Mouse (Mus musculus) activated CD4-positive, CD25-positive, alpha-beta regulatory T cell, adult 4 months (primary cell): ENCODE measurements around the gene Ttc29. TPM values are rescaled to one million over a fixed set of nuclear protein-coding genes. Genes with fewer than 3 reads are reported as not detected.

Experiments
- ATAC-seq: one replicate; pipeline ENCODE4 v1.8.0; 2017
- polyA plus RNA-seq, 2 experiments: library from polyadenylated mRNA; unstranded; fragments of 100-300 nt; shearing (Covaris generic); gene quantifications; one replicate each; pipeline ENCODE4 v1.2.1; 2017

Ttc29 gene
- polyA plus RNA-seq, 2 experiments from 2014 or later: not detected

DNA sequence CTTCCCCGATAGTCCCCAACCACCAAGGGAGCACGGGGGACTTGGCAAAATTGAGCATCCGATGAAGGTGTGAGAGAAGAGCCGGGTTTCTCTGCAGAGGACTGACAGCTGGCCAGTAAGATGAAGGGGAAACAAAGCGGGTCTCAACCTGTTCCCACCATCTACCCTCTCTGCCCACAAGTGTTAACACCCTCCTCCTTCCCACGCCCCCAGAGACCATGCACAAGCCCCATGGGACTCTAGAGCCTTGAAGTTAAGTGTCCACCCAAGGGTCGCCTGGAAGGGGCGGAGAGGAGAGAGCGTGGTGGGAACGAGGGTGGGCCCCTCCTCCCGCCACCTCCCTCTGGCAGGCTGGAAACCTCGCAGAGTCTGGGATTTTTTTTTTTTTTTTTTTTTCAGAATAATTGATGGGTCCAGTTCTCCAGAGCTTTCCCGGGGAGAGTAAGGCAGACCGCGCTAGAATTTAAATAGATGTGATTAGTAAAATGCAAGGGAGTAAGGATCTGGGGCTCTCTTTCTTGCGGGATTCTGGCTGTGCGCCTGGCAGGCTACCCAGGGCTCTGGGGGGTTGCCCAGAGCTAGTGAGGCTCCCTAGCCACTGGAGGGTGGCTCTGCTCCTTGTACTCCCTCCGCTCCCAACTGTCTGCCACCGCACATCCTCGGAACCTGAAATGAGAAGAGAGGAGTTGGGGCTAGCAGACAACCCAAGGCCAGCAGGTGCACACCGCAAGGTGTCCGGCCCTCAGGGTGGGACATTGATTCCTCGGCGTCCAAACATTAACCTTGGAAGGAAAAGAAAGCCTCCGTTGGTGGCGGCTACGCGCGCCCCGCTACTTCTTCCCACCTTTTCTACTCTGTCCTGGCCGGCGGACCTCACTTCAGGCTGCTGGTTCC is 214.0 kb downstream of the Ttc29 start:
- no peak for ATAC-seq

DNA sequence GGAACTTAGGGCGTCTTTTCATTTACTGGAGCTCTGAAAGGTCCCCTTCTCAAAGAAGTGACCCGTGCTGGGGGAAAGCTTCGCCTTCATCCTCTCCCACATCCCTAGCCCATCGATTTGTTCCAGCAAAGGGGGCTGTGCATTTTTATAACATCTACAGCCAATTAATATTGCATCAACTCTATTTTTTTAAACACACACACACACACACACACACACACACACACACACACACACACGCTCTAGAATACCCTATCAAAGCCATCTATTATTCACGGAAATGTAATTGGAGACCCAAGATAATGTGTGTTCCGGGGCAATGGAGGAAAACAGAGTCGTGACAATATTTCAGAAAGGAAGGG is 214.7 kb downstream of the Ttc29 start:
- no peak for ATAC-seq

DNA sequence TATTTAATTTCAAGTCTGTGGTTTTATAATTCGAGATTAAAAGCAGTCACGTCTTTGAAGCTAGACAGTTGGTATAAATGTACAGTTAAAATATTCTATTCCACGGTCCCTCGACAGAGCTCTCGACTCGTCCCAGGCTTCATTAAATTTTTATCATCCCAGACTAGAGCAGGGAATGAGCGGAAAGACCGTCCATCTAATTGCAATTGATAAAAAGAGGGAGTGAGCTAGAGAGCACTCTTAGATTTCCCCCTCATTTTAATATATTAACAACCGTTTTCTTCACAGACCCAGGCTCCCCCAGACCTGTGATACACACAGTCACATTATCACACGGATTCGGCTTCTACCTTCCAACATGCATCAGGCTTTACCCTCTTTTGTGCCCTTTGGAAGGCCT is 215.1 kb downstream of the Ttc29 start:
- no peak for ATAC-seq

DNA sequence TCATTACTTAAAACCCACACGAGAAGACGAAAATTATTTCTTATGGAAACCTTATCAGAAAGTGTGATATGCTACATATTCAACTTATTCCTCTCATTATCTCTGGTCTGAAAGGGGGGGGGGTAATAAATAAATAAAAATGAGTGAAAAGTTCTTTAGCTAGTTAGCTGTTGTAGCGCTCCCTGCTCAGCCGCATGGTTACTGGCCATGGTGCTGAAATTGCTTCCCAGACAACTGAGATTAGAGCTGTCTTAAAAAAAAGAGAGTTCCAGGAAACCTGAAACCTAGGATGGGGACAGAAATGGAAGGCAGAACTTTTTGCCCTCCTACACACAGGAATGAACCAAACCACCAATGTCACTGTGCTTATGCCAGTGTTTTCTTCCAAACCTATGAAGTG is 218.3 kb downstream of the Ttc29 start:
- no peak for ATAC-seq

DNA sequence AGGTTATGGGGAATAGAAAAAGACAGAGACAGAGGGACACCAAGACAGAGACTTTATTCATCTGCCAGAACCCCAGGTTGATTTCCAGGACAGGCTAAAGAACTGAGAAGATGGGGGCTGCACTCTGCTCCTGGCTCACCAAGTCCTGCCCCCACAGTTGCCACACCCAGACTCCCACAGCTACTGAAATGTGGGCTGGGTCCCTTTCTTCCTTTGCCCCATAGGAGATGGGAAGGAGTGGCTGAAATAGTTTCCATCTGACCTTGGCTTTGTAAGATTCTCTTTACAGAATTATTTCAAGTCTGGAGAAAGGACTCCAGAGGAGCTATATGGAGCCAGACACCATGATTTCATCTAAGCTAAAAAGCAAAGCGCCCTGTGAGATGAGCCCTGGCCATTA is 219.4 kb downstream of the Ttc29 start:
- ATAC-seq: no peak

DNA sequence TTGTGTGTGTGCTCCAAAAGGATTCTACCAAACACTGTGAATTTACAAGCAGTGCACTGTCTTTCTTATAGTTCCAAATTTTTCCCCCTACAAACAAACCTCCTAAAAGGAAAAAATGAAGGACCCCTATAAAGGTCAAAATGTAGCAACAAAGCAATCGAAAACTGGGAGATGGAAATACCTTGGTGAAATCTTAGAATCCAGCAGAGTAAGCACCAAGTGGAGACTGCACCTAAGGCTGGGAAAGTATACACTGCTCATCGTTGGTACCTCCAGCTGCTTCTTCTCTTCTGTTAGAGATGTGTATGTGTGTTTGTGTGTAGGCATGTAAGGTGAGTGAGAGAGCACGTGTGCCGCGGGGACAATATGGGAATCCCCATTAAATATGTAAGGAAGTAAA is 220.2 kb downstream of the Ttc29 start:
- no peak for ATAC-seq

DNA sequence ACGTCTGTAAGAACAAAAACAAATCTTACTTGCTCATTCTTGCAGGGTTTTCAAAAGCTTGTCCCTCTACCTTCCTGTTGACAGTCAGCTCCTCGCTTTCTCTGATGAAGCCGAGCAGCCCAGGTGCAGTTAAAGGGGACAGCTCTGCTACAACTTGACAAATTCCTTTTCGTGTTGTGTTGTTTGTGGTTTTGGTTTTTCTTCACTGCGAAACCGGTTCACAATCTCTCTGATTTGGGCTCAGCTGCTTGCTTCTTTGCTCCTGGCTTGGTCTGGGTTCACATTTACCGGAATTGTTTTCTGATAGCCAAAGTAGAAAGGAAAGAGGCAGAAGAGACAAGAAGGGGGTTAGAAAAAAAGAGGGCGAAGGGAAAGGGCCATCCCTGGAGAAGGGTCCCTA is 221.2 kb downstream of the Ttc29 start:
- no peak for ATAC-seq

DNA sequence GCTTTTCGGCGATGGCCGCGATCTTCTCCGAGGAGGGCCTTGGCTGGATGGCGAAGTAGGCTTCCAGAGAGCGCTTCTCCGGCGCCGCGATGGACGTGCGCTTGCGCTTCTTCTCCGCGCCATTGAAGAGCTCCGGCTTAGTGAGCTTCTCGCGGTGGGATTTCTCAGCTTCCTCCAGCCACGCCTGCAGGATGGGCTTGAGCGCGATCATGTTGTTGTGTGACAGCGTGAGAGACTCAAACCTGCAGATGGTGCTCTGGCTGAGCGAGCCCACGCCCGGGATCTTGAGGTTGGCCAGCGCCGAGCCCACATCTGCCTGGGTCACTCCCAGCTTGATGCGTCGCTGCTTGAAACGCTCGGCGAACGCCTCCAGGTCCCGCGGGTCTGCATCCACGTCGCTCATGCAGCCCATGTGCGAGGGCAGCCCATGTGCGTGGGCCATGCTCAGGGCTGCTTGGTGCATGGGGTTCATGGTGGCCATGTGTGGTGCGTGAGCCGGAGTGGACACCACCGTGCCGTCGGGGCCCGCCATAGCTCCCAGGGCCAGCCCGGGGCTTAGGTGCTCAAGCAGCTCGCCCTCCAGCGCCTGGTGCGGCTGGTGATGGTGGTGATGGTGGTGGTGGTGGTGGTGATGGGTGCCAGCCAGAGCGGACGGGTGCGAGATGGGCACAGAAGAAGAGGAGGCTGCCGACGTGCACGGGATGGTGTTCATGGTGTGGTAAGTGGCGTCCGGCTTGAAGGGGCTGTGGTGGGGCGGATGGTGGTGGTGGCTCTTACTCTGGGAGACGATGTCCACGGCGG is 221.9 kb downstream of the Ttc29 start:
- no peak for ATAC-seq

DNA sequence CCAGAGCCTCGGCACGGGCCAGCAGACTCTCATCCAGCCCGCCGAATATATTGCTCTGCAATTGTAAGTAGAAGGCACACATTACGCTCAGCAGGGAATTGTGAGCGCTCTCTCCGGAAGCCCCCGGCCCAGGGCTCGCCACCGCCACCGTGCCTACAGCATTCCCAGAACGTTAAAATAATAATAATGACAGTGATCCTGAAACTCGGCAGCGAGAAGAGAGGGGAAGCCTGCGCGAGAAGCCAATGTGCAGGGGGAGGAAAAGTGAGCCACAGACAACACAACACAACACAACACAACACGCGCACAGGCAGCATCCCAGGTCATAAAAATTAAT is 222.5 kb downstream of the Ttc29 start:
- no peak for ATAC-seq

DNA sequence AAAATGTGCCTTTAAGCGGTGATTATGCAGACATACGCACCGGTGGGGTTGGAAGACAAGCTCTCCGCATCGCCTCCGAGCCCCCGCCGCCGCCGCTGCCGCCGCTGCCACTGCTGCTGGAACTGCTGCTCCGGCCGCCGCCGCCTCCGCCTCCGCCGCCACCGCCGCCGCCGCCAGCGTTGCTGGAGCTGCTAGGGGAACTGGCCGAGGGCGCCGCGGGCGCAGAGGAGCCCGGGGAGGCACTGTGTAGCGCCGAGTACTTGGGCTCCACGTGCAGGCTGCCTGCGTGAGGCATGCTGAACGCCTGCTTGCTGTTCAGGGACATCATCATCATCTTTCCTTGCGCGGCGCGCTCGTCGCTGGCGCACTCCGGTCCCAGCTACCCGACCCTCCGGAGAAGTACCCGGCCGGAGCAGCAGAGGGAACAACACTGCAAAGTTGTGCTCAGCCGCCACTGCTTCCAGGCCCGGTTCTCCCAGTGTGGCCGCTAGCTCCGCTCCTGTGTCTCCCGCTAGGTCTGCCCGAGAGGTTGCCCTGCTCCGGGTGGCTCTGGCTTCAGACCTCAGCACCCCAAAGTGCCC is 223.1 kb downstream of the Ttc29 start, which contains the start of gene Pou4f2:
Pou4f2 (minus strand) TSS at position 575 of the 581 bp plus-strand sequence.
- ATAC-seq: no peak

DNA sequence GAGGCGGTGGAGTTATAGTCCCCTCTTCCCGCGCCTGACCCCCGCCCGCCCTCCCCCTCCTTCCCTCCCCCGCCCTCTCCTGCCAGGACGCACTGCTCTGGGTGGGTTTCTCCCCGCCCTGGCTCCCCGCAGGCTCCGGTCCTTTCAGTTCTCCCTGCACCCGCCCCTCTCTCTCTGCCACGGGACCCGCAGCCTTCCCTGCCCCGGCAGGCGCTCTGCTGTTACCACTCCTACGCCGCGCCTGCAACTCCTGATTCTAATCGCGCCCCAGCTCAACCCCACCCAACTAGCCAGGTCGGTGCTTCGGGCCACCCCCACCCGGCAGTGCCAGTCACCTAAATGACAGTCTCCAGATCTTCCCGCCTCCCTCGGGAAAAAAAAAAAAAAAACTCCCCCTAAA is 223.6 kb downstream of the Ttc29 start:
- ATAC-seq: no peak

DNA sequence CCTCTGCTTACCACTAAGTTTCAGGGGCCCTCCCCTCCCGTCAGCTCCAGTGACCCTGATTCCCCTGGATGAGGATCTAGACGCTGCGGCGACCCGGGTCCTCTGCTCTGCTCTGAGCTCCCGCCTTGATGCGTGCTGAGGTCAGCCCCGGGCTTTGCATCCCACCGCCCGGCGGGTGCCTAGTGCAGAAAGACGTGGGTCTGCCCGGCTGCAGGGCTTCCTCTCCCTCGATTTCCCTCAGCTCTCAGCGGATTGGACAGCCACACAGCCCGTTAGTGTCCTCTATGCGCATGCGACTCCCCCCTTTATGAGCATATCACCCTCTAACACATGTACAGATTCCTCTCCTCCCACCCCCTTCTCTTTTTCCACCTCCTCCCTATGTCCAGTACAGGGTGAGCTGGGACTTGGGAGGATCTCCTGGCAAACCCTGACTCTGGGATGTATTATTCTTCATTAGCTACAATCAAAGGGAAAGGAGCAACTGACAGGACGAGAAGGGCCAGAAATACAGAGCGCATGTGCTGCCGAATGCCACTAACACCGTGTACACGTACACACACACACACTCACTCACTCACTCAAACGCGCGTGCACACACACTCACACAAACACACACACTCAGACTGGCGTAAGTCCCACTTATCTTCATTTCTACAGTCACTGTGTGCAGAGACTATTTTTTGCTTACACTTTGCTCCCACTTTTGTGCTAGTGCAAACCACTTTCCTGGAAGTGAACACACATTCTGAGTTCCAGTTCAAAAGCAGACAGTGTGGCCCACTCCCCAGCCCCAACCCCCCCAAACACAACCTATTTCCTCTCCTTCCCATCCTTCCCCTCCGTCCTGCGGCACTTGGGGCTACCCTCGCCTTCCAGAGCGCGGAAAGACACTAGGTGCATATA is 224.3 kb downstream of the Ttc29 start:
- ATAC-seq: no peak

DNA sequence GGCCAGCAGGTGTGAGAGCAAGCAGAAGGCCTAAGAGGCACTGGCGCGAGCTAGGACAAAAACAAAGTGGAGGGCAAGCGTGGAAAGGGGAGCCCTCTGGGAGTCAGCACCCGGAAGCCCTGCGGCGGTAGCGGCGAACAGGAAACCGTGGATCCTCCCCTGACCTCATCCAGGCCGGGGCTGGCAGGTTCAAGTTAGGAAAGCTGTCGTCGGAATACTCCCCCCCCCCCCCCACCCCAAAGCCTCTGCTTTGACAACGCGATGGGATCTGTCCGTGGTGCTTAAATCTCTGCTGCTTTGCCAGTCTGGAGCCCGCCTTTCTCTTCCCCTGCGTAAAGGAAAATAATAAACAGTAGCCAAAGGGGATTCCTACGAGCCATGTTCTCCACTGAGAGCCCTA is 225.0 kb downstream of the Ttc29 start:
- ATAC-seq: no peak

DNA sequence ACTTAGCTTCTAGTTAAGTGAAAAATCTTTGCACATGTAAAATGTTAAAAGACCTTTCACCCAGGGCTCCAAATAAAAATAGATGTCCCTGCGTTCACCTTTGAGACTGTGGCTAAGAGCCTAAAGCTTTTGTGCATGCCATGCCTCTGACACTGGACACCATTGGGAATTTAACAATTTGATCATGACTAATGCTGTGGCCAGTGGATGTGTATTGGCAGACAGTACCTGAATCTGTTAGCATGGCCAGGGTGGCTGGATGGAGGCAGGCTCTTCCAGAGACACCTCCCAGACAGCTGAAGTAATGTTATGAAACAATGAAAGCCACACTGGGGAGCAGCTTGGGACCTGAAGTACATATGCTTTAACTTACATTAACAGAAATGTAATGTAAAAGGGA is 229.7 kb downstream of the Ttc29 start:
- no peak for ATAC-seq

Other genes starting within 250 kb of the Ttc29 start
- gene Pou4f2, start 223.3 kb downstream of the Ttc29 start, polyA plus RNA-seq: not detected